Mouse (Mus musculus): Measurements from ENCODE around the gene Tyrobp. TPM values are rescaled to one million over a fixed set of nuclear protein-coding genes. Genes with fewer than 3 reads are reported as not detected.

Gene Tyrobp
- total RNA-seq (2023), result 2,000 and 2,325 TPM in 2 replicates

DNA sequence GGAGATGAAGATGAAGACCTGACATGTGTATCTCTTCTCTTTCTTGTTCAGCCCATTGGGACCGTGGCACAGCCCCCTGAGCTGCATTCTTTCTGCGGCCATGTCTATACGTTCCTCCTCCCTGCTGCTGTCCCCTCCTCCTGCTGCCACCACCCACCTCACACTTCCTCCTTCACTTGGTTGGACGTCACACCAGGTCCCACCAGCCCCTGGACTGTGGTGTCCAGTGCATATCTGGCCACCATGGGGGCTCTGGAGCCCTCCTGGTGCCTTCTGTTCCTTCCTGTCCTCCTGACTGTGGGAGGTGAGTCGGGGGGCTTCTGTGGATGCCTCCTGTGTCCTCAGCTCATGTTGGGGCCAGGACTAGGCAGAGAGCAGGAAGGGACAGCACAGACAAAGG is at the start of gene Tyrobp:
Gene Tyrobp, plus strand, starts transcription at position 165 of the 400 bp plus-strand sequence.

DNA sequence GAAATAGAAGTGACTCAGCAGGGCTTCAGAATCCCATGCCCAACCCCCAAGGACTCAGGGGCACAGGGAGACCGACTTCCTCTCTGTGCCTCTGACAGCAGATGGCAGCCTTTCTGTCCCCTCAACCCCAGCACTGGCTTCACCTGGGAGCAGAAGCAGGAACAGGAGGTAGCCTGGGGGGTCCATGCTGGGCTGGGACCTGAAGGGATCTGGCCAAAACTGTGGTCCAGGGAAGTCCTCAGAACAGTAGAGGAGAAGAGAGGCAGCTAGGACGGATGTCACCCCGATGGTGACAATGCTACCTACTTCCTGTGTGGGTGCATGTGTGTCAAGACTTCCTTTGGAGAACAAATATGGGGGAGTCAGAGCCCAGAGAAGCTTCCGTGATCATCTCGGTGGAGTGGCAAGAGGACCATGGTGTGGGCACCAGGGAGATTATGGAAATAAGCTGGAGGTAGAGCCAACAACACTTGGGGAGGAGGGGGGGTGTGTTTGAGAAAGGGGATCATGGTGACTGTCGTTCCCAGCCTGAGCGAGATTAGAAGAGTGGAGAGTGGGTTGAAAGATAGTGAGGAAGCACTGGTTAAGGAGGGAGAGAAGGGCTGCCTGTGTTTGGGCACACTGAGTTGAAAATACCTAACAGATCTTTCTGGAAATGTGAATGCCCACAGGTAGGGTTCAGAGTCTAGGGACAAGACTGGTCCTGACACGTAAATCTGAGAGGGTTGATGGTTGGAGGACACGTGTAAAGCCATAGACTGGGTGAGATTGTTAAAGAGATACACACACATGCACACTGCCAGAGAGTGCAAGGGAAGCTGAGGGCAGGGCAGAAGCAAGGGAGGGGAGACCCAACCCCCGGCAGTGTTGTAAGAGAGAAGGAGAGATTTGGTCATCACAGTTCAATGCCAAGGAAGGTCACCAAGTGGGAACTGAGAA is 6.3 kb downstream of the Tyrobp start, which contains the start of gene Hcst:
Gene Hcst, minus strand, starts transcription at position 294 of the 939 bp plus-strand sequence.

DNA sequence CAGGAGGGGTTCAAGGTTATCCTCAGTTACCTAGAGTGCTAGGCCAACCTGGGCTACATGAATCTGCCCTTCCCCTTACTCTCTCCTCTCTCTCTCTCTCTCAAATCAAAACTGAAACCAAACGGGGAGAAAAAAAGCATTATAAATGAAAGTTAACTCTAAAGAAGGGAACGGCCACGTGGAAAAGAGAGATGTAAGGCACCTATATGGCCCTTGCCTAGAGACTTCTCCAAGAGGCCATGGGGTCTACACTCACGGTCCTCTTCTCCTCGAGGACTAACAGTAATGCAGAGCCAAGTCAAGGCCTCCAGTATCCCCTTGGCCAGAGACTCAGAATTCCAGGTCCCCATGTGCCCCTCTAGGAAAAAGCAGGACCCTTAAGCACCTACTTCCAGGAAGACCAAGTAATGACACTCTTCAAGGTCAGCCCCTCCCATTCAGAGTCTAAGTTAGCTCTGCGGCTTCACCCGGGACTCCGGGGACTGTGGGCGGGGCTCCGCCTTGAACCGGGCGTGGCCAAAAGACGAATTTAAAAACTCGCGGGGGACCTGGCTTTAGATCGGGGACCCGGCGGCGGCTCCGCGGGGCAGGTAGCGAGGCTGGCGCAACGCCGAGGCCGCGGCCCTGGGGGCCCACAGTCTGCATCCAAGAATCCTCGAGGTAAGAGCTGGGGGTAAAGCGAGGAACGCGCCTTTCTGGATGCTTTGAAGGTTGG is 7.8 kb downstream of the Tyrobp start, which contains the start of gene Nfkbid:
Gene Nfkbid, plus strand, starts transcription at position 558 of the 715 bp plus-strand sequence.

DNA sequence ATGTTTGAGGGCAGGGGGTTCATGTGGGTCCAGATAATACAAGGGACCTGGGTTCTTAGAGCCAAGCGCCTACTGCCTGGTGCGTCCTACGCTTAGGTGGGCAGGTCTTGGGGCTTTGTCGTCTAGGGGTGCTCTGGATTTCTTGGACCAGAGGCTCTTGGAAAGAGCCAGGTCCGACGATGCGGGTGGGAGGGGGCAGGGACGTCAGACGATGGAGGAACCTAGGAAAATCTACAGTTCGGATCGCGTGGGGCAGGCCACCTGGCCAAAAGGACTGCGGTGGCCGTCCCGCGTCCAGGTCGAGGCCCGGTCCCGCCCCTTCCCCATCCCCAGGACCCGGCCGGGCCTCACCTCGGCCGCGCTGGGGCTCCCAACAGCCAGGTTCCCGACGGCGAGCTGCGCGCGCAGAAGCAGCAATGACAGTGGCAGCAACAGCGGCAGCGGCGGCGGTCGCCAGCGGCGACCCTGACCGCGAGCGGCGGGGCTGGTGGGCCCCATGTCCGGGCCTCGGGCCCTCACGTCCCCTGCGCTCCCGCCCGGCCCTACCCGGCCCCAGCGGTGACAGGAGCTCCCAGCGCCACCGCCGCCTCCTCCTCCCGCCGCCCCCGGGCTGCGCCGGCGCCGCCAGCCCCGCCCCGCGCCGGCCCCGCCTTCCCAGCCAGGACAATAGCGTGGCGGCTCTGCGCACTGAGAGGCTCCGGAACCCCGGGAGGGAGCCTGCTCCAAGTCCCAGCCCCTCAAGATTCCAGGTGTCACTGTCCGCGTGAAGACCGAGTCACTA is 31.6 kb downstream of the Tyrobp start, which contains the start of gene Aplp1:
Gene Aplp1, minus strand, starts transcription at position 565 of the 781 bp plus-strand sequence.

DNA sequence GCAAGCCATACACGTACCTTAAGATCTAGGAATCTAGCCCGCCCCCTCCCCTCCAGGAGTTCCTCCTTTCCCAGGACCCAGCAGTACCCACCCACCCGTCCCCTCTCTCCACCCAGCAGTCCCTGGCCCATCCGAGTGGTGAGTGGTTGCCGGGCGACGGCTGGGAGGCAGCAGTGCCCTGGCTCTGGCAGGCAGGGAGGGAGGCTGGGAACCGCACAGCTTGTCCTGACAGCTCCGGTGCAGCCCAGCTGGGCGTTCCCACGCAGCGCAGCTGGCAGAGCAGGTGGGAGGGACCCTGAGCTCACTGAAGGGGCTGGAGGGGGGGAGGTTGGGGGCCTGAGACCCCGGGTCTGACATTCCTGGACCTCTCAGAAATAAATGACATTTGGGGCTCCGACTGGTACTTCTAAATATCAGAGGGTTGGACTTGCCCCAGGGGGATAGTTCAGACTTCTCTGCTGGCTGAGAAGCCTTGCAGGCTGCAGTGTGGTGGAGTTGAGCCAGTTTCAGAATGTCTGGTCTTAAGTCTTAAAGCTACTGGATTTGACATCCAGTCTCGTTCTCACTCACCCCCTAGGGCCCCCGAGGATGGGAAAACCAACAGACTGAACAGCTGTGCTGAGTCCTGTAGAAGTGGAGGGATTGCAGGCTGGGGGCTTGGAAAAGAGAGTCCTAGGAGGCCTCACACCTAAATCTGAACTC is 44.2 kb downstream of the Tyrobp start, which contains the start of the genes Kirrel2 and Nphs1:
Gene Kirrel2, minus strand, starts transcription at position 62 of the 702 bp plus-strand sequence.
Gene Nphs1, plus strand, starts transcription at position 687 of the 702 bp plus-strand sequence.

Other genes with a start within 250 kb of the Tyrobp start
- 12.9 and 13.6 TPM in 2 replicates for gene Zfp146, start 244.0 kb upstream of the Tyrobp start, total RNA-seq (2023)
- 2.1 TPM in 1 of 2 replicates, not detected in the other for gene Cox7a1, start 229.6 kb upstream of the Tyrobp start, total RNA-seq (2023)
- 210 and 217 TPM in 2 replicates for gene Capns1, start 214.9 kb upstream of the Tyrobp start, total RNA-seq (2023)
- gene Polr2i, start 181.8 kb upstream of the Tyrobp start, total RNA-seq (2023), result 13.6 and 20.7 TPM in 2 replicates
- gene Tbcb, start 181.5 kb upstream of the Tyrobp start, total RNA-seq (2023), result 35.3 and 41.6 TPM in 2 replicates
- not detected in 2 replicates for gene Ovol3, start 178.0 kb upstream of the Tyrobp start, total RNA-seq (2023)
- 0.50 TPM in 1 of 2 replicates, not detected in the other for gene Thap8, start 133.7 kb upstream of the Tyrobp start, total RNA-seq (2023)
- 16.4 and 19.5 TPM in 2 replicates for gene Wdr62, start 133.3 kb upstream of the Tyrobp start, total RNA-seq (2023)
- not detected in 2 replicates for gene Clip3, start 122.0 kb upstream of the Tyrobp start, total RNA-seq (2023)
- 12.1 and 19.6 TPM in 2 replicates for gene Alkbh6, start 105.0 kb upstream of the Tyrobp start, total RNA-seq (2023)
- 0.73 TPM in 1 of 2 replicates, not detected in the other for gene Syne4, start 99.0 kb upstream of the Tyrobp start, total RNA-seq (2023)
- 0.29 TPM in 1 of 2 replicates, not detected in the other for gene E130208F15Rik, start 92.0 kb upstream of the Tyrobp start, total RNA-seq (2023)
- gene Sdhaf1, start 89.9 kb upstream of the Tyrobp start, total RNA-seq (2023), result 1.9 and 3.6 TPM in 2 replicates
- gene Lrfn3, start 51.0 kb upstream of the Tyrobp start, total RNA-seq (2023), result not detected in 2 replicates
- gene Hcst, start 6.1 kb downstream of the Tyrobp start, total RNA-seq (2023), result 115 and 126 TPM in 2 replicates
- 82.7 and 113 TPM in 2 replicates for gene Nfkbid, start 8.0 kb downstream of the Tyrobp start, total RNA-seq (2023)
- gene Aplp1, start 31.8 kb downstream of the Tyrobp start, total RNA-seq (2023), result 0.25 TPM in 1 of 2 replicates, not detected in the other
- not detected in 2 replicates for gene Kirrel2, start 43.9 kb downstream of the Tyrobp start, total RNA-seq (2023)
- not detected in 2 replicates for gene Nphs1, start 44.6 kb downstream of the Tyrobp start, total RNA-seq (2023)
- not detected in 2 replicates for gene Prodh2, start 79.9 kb downstream of the Tyrobp start, total RNA-seq (2023)
- 9.4 and 16.2 TPM in 2 replicates for gene Arhgap33, start 121.3 kb downstream of the Tyrobp start, total RNA-seq (2023)
- gene Hspb6, start 138.4 kb downstream of the Tyrobp start, total RNA-seq (2023), result 2.6 and 4.0 TPM in 2 replicates
- 2.2 and 3.3 TPM in 2 replicates for gene Proser3, start 138.5 kb downstream of the Tyrobp start, total RNA-seq (2023)
- 28.0 and 29.5 TPM in 2 replicates for gene Lin37, start 146.1 kb downstream of the Tyrobp start, total RNA-seq (2023)
- 38.4 and 45.2 TPM in 2 replicates for gene U2af1l4, start 149.5 kb downstream of the Tyrobp start, total RNA-seq (2023)
- gene Gm49396, start 149.6 kb downstream of the Tyrobp start, total RNA-seq (2023), result 1.3 and 2.7 TPM in 2 replicates
- 115 TPM in 2 replicates for gene Psenen, start 149.9 kb downstream of the Tyrobp start, total RNA-seq (2023)
- 3.5 and 6.1 TPM in 2 replicates for gene Igflr1, start 151.7 kb downstream of the Tyrobp start, total RNA-seq (2023)
- gene Kmt2b, start 175.0 kb downstream of the Tyrobp start, total RNA-seq (2023), result 47.8 and 65.1 TPM in 2 replicates
- gene Zbtb32, start 185.1 kb downstream of the Tyrobp start, total RNA-seq (2023), result 0.29 TPM in 1 of 2 replicates, not detected in the other
- not detected in 2 replicates for gene Upk1a, start 199.1 kb downstream of the Tyrobp start, total RNA-seq (2023)
- 220 and 238 TPM in 2 replicates for gene Cox6b1, start 212.4 kb downstream of the Tyrobp start, total RNA-seq (2023)
- gene Etv2, start 222.1 kb downstream of the Tyrobp start, total RNA-seq (2023), result not detected in 2 replicates
- 88.7 and 91.5 TPM in 2 replicates for gene Rbm42, start 236.6 kb downstream of the Tyrobp start, total RNA-seq (2023)